Mouse (Mus musculus) adrenal gland, postnatal 14 days (tissue): Measurements from ENCODE around the gene Cask. TPM values are rescaled to one million over a fixed set of nuclear protein-coding genes. Genes with fewer than 3 reads are reported as not detected.

ENCODE experiments used
- DNase-seq: peaks from one replicate; pipeline ENCODE4 v3.0.0; 2021; ENCODE audit warnings: mixed read lengths
- total RNA-seq: library from RNA; stranded (reverse); gene quantifications from 2 replicates; pipeline ENCODE4 v1.2.3, GENCODE M21; 2021

Cask gene
- total RNA-seq, 1 experiment from 2014 or later, result 27.9 TPM

GRCm38 (mm10) chrX:13518019-13518418, 333.1 kb downstream of the Cask start:
- no peak for DNase-seq

DNA sequence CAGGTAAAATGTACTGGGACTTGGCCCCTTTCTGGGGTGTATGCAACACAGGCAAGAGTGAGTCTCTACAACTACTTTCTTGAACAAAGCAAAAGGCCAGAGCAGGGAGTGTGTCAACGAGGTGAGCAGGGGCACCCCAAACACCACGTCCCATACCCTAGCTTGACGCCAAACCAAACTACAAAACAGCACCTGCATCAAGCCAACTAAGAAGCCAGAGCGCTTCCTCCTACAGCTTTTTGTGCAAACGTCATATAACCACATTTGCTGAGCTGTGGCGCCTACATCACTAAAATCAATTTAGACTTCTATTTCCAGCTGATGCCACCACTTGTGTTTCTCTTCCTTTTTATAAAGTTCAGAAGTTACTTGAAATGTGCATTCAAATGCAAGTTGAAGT, 334.7 kb downstream of the Cask start:
- DNase-seq, result no peak

DNA sequence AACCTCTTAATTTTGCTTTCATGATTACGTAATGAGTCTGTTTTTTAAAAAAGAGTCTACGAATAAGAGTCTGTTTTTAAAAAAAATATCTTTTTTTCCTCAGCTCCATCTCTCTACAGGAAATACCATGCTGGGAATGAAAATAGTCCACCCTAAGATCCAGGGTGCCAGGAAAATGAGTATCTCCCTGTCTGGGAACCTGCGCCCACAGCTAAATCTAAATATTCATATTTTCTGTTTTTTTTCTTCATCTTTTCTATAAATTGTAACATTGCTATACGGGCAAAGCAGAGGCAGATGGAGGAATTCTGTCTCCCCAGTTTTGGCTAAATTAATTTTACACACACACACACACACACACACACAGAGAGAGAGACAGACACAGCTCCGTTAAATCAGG, 337.3 kb downstream of the Cask start:
- no peak for DNase-seq

- peak; percentile 17 for DNase-seq
These were observed 338.0 kb downstream of the Cask start for GRCm38 (mm10) chrX:13513127-13513526.

- DNase-seq, result peak; percentile 8
These were observed 344.8 kb downstream of the Cask start for GRCm38 (mm10) chrX:13506376-13506775.

- DNase-seq, result no peak
These were observed 346.8 kb downstream of the Cask start for GRCm38 (mm10) chrX:13504389-13504788.

DNA sequence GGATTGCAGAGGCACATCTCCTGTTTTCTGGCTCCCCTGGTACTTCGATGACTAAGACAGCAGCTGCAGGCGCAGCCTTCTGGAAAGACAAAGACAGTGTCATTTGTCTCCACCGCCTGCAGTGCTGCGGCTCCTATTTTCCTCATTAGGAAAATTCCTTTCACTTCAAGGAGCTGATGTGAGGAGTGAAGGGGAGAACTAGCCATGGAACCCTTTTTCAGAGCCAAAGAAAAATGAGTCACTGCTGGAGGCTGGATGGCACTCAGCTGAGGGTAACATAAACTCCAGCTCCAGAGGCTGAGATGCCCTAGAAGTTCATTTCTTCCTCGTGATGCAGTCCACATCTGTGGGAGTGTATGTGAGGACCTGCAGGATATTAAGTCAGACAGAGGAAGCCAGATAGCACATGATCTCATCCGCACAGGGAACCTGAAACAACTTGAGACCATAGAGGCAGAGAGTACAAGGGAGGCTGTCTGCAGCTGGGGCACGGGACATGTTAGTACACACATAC, 348.2 kb downstream of the Cask start:
- DNase-seq, result no peak

DNA sequence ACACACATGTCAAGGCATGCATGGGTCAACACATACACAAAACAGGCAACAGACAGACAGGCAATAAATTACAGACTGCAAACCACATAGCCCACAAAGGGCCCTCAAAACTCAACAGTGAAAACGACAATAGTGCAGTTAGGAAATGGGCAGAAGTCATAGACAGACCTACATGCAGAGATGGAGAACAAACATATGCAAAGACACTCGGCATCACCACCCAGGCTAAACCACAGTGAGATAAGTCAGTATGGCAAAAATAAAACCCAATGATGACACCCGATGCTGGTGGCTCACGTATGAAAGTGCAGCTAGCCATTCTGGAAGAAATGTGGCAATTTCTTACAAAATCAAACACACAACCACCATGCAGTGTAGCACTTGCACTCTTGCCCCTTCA, 350.9 kb downstream of the Cask start:
- DNase-seq, result no peak

- DNase-seq, result no peak
These were observed 356.1 kb downstream of the Cask start for GRCm38 (mm10) chrX:13494892-13495703.

DNA sequence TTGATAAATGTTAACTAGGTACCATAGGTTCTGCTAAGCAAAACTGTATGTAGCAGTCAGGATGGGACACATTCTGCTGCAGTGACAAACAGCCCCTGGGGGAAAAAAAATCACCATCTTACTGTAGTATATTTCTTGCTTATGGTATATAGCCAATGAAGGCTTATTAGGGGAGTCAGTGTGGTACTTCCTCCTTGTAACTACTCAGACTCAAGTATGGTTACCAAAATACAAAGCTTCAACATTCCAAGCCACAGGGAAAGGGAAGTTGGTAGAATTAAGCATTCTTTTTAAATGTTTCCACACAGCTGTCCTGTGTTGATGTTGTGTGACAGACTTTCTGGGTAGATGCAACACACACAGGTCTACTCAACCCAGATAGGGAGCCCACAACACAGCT, 358.2 kb downstream of the Cask start:
- DNase-seq, result no peak

GRCm38 (mm10) chrX:13490941-13491340, 360.2 kb downstream of the Cask start:
- no peak for DNase-seq

DNA sequence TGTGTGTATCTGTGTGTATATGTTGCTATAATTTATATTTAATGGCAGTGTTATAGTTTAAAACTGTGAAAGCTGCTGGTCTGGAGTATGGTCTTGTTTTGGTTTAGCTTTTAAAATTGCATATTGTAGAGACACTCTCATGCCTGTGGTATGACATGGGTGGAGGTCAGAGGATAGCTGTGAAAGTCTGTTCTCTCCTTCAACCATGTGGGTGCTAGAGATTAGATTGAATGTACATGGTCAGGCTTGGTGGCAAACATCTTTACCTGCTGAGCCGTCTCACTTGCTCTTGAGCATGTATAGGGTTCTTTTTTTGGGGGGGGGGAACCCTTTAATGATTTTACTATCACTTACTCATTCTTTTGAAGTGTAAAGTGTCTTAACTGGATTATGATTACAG, 361.4 kb downstream of the Cask start:
- DNase-seq, result no peak

DNA sequence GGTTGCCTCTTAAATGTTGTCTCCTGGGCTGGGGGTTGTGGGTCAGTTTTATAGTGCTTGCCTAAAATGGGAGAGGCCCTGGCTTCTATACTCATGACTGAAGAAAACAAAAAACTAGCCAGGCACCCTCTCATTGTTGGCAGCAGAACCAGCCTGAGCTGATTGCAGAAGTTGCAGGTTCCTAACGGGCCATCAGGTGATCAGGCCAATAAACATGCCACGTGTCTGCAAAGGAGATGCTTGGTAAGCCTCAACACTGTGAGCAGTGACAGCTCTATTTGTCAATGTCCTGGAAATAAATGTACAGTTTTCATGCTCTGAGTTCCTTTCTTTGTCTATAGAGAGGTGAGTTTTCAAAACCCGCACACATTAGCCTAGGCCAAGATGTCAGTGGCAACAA, 362.2 kb downstream of the Cask start:
- no peak for DNase-seq

DNA sequence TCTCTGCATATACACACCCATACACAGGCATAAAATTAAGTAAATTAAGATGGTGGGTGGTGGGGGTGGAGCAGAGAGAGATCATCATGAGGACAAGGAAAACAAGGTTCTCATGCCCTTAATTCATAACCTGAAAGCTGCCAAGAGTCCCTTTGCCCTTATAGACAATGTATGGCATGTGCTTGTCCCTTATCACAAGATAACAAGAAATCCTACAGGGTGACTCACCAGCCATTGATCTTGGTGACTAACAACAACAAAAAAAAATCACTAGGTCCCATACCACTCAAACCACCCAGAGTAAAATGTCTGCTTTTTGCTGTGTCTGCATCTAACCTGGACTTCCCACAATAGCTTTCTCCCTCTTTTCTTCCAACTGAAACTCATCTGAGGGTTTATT, 366.7 kb downstream of the Cask start:
- no peak for DNase-seq

- DNase-seq, result no peak
These were observed 368.6 kb downstream of the Cask start for GRCm38 (mm10) chrX:13482576-13482975.

DNA sequence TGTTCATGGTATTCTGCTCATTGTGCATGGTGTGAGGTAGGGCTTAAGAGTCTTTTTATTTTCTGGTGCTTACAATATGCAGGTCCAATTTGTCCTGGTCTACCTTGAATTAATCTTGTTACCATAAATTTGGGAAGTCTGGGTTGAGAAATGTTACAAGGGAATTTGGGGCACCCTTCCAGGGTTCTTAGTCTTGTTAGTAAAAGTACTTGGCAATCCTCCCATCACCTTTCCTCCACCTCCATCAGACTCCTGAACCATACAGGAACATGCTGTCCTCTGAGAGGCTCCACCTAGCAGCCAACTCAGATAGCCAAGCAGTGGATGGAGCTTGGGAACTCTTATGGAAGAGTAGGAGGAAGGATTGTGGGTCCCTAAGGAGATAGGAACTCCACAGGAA, 371.6 kb downstream of the Cask start:
- no peak for DNase-seq

- DNase-seq, result no peak
These were observed 372.9 kb downstream of the Cask start for GRCm38 (mm10) chrX:13478298-13478697.

DNA sequence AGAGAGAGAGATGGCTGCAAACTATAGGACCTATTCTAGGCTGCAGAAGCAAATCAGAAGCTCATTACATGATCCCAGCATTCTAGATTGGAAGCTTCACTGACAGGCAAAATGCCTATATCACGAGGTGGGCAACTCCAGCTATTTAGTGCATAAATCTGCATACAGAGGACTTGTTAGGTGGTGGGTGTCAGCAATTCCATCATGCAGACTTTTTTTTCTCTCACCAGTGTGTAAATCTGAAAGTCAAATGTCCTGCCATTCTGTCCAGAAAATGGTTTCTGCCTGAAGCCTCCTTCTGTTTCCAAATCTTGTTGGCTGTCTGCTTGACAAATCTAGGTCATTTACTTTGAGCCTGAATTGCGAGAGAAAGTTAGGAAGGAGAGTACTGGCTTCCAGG, 373.6 kb downstream of the Cask start:
- DNase-seq, result no peak

DNA sequence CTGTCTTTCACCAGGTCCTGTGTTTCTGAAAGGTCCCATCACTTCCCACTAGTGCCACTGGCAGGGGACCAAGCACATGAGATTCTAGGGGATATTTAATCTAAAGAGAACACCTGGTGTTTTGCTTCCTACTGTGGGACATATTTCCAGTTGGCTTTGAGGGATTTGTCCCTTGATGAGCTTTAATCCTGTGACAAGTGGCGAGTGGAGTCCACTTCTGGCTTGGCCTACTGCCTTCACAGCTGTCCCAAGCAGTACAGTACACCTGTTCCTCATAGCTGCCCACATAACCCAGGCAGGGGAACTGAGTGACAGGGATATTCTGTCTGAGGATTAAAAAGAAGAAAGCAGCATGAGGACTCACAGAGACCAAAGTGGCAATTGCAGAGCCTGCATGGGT, 375.8 kb downstream of the Cask start:
- no peak for DNase-seq

DNA sequence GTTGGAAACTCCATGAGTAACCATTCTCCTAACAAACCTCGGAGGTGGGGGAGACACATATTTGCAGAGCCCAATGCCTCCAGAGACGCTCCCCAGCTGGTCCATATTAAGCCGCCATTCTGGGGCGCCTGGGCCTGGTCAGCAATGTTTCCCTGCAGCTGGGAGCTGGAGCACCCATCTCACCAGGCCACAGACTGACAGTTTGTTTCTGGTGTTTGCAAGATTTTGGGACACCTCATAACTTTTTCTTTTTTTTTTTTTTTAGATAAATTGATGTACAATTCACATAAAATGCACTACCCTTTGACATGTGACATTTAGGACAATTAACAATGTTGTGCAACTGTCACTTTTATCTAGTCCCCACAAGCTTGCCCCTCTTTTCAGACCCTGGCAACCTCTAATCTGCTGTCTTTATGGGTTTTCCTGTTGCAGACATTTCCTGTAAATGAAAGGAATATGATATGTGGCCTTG, 378.4 kb downstream of the Cask start:
- DNase-seq, result no peak

DNA sequence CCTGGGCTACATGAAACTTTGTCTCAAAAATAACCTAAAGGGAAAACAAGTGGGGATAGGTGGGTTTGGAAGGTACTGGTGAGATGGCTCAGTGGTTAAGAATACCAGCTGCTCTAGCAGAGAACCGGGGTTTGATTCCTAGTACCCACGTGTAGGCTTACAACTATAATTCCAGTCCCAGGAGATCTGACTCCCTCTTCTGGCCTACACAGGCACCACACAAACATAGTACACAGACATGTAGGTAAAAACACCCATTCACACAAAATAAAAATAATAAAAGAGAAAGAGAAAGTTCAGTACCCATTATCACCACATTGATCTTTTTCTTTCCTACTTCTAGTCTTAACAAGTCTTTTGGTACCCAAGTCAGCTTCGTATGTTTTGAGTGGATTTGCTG, 379.2 kb downstream of the Cask start:
- DNase-seq, result no peak

DNA sequence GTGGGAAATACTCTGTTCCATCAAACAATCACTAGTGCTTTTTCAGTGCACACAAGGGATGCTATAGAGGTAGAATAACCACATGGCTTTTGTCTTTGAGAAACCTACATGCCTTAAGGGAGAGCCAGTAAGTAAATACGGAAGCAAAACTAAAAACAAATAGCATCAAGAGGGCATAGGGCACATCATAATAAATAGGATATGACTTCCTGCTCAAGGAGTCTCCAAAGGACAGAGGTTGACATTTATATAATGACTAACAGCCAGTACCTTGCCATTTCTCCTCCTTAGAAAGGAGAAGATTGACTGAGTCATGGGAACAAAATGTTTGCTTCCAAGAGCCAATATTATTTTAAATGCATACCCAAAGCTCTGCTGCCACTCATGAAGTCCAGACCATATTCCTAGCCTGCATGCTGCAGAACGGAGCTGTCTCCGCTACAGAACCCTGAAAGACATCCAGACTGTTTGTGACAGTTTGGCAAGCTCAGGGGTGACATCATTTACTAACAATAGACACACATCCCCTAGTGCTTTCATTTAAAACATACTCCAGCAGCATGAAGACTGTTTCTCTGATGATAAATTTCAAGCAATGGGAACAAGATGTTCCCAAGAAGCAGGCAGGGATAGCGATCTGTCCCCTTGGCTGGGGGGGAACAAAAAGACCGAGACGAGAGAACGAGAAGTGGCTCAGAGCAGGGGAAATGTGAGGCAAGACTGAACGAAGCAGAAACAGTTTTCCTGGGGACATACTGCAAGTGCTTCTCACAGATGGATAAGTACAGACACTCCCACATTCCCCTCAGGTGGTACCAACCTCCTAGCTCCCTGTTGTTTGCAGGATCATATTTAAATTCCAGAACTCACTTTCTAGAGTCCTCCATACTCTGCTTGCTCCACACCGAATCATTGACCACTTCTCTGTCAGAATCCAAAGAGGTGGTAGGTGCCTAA, 381.7 kb downstream of the Cask start:
- peak; percentile 37 for DNase-seq

- DNase-seq, result no peak
These were observed 384.0 kb downstream of the Cask start for GRCm38 (mm10) chrX:13467121-13467571.
